Mouse (Mus musculus): ENCODE measurements around the gene Fhad1. TPM values are rescaled to one million over a fixed set of nuclear protein-coding genes. Genes with fewer than 3 reads are reported as not detected.

Gene Fhad1
- polyA plus RNA-seq (2012; ENCODE audit: low replicate concordance) = 0.28 and 0.51 TPM in 2 replicates

GRCm38 (mm10) chr4:142014659-142015608, at the start of gene Fhad1:
Gene Fhad1, minus strand, starts transcription at chr4:142015082.

DNA sequence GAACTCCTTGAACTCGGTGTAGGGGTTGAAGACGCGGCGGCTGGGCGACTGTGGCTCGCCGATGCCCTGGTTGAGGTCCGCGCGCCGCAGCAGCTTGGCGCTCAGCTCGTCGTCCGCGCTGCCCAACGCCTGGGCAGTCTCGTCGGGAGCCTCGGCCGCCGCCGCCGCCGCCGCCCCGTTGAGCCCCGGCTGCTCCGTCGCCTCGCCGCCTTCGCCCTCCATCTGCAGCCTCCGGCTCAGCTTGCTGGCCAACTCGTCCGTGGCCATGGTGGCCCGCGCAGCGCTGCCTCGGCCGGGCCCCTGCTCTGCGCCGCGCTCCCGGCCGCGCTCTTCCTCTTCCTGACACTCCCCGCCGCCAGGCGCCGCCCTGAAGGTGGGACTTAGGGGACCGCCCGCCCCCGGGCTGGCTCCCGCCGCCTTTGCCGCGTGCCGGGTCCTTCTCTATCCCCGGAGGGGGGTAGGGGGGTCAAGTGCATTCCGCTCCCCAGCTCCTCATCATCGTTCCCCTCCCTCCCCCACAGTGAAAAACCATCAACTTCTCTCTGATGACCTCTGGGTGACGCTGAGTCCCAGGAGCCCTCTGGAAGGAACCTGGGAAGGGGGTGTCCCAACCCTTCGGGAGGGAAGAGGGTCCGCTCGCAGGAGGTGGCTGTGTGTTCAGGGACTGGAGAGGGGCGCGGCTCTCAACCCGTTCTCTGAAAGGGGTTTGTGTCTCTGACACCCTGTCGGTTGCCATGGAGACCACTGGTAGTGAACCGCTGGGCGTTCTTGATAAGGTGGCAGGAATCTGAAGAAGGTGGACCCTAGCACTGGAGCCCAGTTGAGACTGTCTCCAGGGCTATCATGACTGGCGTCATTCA, 140.1 kb downstream of the Fhad1 start, which contains the start of gene Efhd2:
Gene Efhd2 (minus strand): TSS at position 320 of the 860 bp plus-strand sequence.

GRCm38 (mm10) chr4:141845999-141846398, 168.9 kb downstream of the Fhad1 start, which contains the start of gene Ctrc:
Gene Ctrc, minus strand, starts transcription at chr4:141846359.

Other genes starting within 250 kb of the Fhad1 start
- gene Dnajc16, start 224.2 kb downstream of the Fhad1 start, polyA plus RNA-seq (2012; ENCODE audit: low replicate concordance) = 3.6 and 3.7 TPM in 2 replicates
- gene Casp9, start 221.5 kb downstream of the Fhad1 start, polyA plus RNA-seq (2012; ENCODE audit: low replicate concordance) = 34.8 and 50.7 TPM in 2 replicates
- gene Cela2a, start 188.9 kb downstream of the Fhad1 start, polyA plus RNA-seq (2012; ENCODE audit: low replicate concordance) = 1.2 and 1.9 TPM in 2 replicates
- 0.49 TPM in 1 of 2 replicates, not detected in the other for gene Ctrc, start 168.7 kb downstream of the Fhad1 start, polyA plus RNA-seq (2012; ENCODE audit: low replicate concordance)
- gene Efhd2, start 140.2 kb downstream of the Fhad1 start, polyA plus RNA-seq (2012; ENCODE audit: low replicate concordance) = 93.0 and 163 TPM in 2 replicates
- 46.7 and 85.6 TPM in 2 replicates for gene Tmem51, start 69.2 kb upstream of the Fhad1 start, polyA plus RNA-seq (2012; ENCODE audit: low replicate concordance)
- 1.0 and 1.5 TPM in 2 replicates for gene Kazn, start 224.3 kb upstream of the Fhad1 start, polyA plus RNA-seq (2012; ENCODE audit: low replicate concordance)